Mouse (Mus musculus) heart, embryonic 14.5 days (tissue): Measurements from ENCODE around the gene Odf2. TPM values are rescaled to one million over a fixed set of nuclear protein-coding genes. Genes with fewer than 3 reads are reported as not detected.

ENCODE experiments used
- ATAC-seq: fragments of 200-750 bp; cut with Nextera tagmentation; 2 replicates; pipeline ENCODE4 v1.8.0; 2017; ENCODE audit warnings: low read depth, moderate TSS enrichment; ENCODE audit not compliant: insufficient number of reproducible peaks, insufficient read depth, low FRiP score
- H3K27ac ChIP-seq, 2 experiments: fragments of 200-500 bp in 1 of 2; fragments of 300-500 bp in 1 of 2; sonication (generic) in 1 of 2; replicated peaks in 1 of 2; 2 replicates each; pipeline ENCODE4 v1.5.1; 2012 to 2014; ENCODE audit warnings: low read depth in 2 of 2, low read length in 2 of 2, control low read depth in 1 of 2, mild to moderate bottlenecking in 1 of 2, mixed read lengths in 1 of 2; ENCODE audit not compliant: control insufficient read depth in 1 of 2, insufficient read depth in 1 of 2
- H3K27me3 ChIP-seq: fragments of 300-500 bp; sonication (generic); 2 replicates; pipeline ENCODE4 v1.6.1; 2014; ENCODE audit warnings: mild to moderate bottlenecking, low read length, control low read depth; ENCODE audit not compliant: control insufficient read depth, insufficient read depth
- H3K36me3 ChIP-seq: fragments of 300-500 bp; sonication (generic); 2 replicates; pipeline ENCODE4 v1.6.1; 2014; ENCODE audit warnings: mild to moderate bottlenecking, control low read depth, low read length, mixed read lengths; ENCODE audit not compliant: control insufficient read depth, insufficient read depth
- H3K4me1 ChIP-seq, 2 experiments: fragments of 200-500 bp in 1 of 2; fragments of 300-500 bp in 1 of 2; sonication (generic) in 1 of 2; 2 replicates each; pipeline ENCODE4 v1.6.1; 2012 to 2014; ENCODE audit warnings: low read length in 2 of 2, control low read depth in 1 of 2, mixed read lengths in 1 of 2; ENCODE audit not compliant: control insufficient read depth in 2 of 2, insufficient read depth in 2 of 2
- H3K4me2 ChIP-seq: fragments of 300-500 bp; sonication (generic); 2 replicates; pipeline ENCODE4 v1.6.1; 2014; ENCODE audit warnings: mild to moderate bottlenecking, low read length
- H3K4me3 ChIP-seq, 2 experiments: fragments of 200-500 bp in 1 of 2; fragments of 300-500 bp in 1 of 2; sonication (generic) in 1 of 2; 2 replicates each; pipeline ENCODE4 v1.5.1; 2012 to 2014; ENCODE audit warnings: low read length in 2 of 2, mild to moderate bottlenecking in 2 of 2, control low read depth in 1 of 2, low read depth in 1 of 2, moderate library complexity in 1 of 2; ENCODE audit not compliant: control insufficient read depth in 1 of 2, insufficient read depth in 1 of 2
- H3K9ac ChIP-seq: fragments of 300-500 bp; sonication (generic); 2 replicates; pipeline ENCODE4 v1.6.1; 2014; ENCODE audit warnings: mild to moderate bottlenecking, low read length
- H3K9me3 ChIP-seq: fragments of 300-500 bp; sonication (generic); 2 replicates; pipeline ENCODE4 v1.6.1; 2016; ENCODE audit warnings: low read length, control low read depth; ENCODE audit not compliant: control insufficient read depth
- WGBS: fragments of 180-500 bp; shearing (Covaris S2); extraction: QIAGEN DNeasy Blood & Tissue Kit; methylation state at CpG from one replicate; pipeline ENCODE4 v1.1.7; 2014; 5-methylcytosine and 5-hydroxymethylcytosine counted together
- polyA plus RNA-seq: library from polyadenylated mRNA; unstranded; fragments of >200 nt; fragmentation: Nextera tagmentation; extraction: Ambion mirVana; gene quantifications from 2 replicates; pipeline ENCODE4 v1.2.1, GENCODE M21; 2014

Odf2 gene
- polyA plus RNA-seq, 1 experiment from 2014 or later, result 46.8 TPM

DNA sequence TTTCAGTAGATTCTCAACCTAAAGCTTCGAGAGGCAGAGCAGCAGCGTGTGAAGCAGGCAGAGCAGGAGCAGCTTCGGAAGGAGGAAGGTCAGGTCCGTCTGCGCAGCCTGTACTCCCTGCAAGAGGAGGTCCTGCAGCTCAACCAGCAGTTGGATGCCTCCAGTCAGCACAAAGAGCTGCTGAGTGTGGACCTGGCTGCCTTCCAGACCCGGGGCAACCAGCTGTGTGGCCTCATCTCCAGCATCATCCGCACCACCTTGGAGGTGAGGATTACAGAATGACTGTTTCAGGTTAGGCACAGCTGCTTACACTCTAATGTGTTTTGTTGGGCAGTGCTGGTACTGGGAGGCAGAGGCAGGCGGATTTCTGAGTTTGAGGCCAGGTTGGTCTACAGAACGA is 51.1 kb downstream of the Odf2 start:
- Histone ChIP-seq H3K36me3 (peaks cover 82% of the 10 kb centered on the region), H3K27ac (no peak overlapping the region), H3K27me3 (no peaks in the 10 kb centered on the region), H3K9ac (no peak overlapping the region), H3K4me3 (no peak overlapping the region), H3K9me3 (no peaks in the 10 kb centered on the region), H3K4me1 (peaks cover 5 to 8% of the 10 kb centered on the region in 2 experiments; a peak in 3 of 4 replicates), H3K4me2 (no peak overlapping the region)
- ATAC-seq, result no peak
- 87% methylated on average over 9 of the region's 9 CpGs for WGBS

GRCm38 (mm10) chr2:29940826-29941225 is 51.8 kb downstream of the Odf2 start:
- Histone ChIP-seq H3K4me1 (peaks cover 6 to 7% of the 10 kb centered on the region in 2 experiments; a peak in 3 of 4 replicates), H3K27ac (no peak overlapping the region), H3K4me3 (no peak overlapping the region), H3K9ac (no peak overlapping the region), H3K36me3 (peaks cover 90% of the 10 kb centered on the region), H3K4me2 (no peak overlapping the region), H3K9me3 (no peaks in the 10 kb centered on the region), H3K27me3 (no peaks in the 10 kb centered on the region)
- ATAC-seq, result no peak
- 86% methylated on average over 7 of the region's 7 CpGs for WGBS

DNA sequence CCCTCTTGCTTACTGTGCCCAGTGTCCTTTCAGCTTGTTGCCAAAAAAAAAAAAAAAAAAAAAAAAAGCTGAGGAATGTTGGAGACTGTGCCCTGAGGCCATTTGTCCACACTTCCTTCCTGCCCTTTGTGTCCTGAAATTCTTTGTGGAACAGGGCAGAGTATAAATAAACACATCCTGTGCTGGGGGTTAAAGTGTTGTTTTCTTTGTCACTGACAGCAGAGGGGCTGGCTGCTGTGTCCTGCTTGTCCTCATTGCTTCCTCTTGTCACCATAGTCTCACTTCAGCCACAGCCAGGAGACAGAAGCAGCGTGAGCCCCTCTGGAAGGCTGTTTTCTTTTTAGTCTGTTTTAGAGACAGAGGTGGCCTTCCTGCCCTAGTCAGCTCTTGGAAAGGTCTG is 55.7 kb downstream of the Odf2 start:
- H3K4me1 ChIP-seq, result peaks cover 2 to 4% of the 10 kb centered on the region in 2 experiments; a peak in 1 of 4 replicates
- peak overlapping the region; percentile 85 to 91 for H3K27ac ChIP-seq
- H3K27me3 ChIP-seq, result no peaks in the 10 kb centered on the region
- no peak overlapping the region for H3K9ac ChIP-seq
- H3K4me2 ChIP-seq, result no peak overlapping the region
- WGBS, result 23% methylated on average over 1 of the region's 1 CpGs
- H3K4me3 ChIP-seq, result no peak overlapping the region
- peak; percentile 71 for ATAC-seq
- no peaks in the 10 kb centered on the region for H3K9me3 ChIP-seq
- H3K36me3 ChIP-seq, result peaks cover 98% of the 10 kb centered on the region

DNA sequence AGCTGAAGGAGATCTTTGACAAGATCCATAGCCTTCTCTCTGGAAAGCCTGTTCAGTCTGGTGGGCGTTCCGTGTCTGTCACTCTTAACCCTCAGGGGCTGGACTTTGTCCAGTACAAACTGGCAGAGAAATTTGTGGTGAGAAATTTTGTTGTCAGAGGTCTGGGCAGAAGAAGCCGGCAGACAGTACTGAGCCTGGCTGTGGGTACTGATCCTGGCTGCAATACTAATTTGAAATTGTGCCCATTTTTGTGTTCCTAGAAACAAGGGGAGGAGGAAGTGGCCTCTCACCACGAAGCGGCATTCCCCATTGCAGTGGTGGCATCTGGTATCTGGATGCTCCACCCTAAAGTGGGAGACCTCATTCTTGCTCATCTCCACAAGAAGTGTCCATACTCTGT is 59.9 kb downstream of the Odf2 start:
- no peak for ATAC-seq
- H3K36me3 ChIP-seq, result peaks cover 93% of the 10 kb centered on the region
- peaks cover 2 to 4% of the 10 kb centered on the region in 2 experiments; a peak in 1 of 4 replicates for H3K4me1 ChIP-seq
- H3K4me3 ChIP-seq, result no peak overlapping the region
- no peak overlapping the region for H3K27ac ChIP-seq
- WGBS, result 90% methylated on average over 5 of the region's 5 CpGs
- H3K27me3 ChIP-seq, result no peaks in the 10 kb centered on the region
- no peak overlapping the region for H3K9ac ChIP-seq
- H3K9me3 ChIP-seq, result no peaks in the 10 kb centered on the region
- H3K4me2 ChIP-seq, result no peak overlapping the region

GRCm38 (mm10) chr2:29961246-29961645 is 72.2 kb downstream of the Odf2 start:
- Histone ChIP-seq H3K4me2 (no peak overlapping the region), H3K27ac (no peak overlapping the region), H3K9me3 (no peaks in the 10 kb centered on the region), H3K36me3 (peaks cover 42% of the 10 kb centered on the region), H3K4me3 (no peak overlapping the region), H3K4me1 (peaks cover 8 to 19% of the 10 kb centered on the region in 2 experiments), H3K27me3 (no peaks in the 10 kb centered on the region), H3K9ac (no peak overlapping the region)
- WGBS, result 88% methylated on average over 7 of the region's 7 CpGs
- ATAC-seq, result no peak

DNA sequence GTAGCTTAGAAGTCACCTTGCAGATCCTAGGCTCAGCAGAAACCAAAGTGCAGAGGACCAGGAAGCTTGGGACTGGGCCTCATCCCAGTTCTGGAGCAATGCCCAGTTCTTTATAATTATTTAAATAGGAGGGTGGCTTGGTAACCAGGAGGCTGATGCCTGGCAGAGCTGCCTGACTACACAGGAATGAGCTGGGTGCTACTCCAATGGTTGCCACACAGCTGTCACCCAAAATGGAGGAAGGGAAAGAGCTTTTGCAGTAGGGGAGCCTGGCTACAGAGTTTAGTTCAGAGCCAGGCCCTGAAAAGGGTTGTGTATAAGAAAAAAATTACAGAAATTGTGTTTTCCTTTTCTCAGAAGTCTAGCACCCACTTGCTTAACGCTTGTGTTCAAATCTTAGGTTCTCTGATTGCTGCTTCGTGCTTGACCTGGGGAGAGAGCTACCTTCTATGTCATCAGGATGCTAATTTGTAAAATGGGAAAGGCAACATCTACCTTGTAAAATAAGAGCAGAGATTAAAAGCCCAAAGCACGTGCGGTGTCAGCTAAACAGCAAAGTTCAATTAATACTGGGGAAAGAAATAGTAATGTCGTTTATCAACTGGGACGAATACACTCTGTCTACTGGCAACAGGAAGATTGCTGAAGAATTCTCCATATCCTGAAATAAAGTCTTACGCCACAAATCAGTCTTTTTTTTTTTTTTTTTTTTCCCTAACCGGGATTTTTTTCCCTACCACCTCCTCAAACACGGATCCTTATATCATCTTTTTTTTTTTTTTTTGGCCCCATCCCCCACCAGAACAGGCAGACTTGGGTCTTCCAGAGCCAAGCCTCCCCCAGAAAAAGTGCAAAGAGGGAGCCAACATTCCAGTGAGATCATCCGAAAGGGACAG is 75.6 kb downstream of the Odf2 start:
- Histone ChIP-seq H3K4me3 (peak overlapping the region; percentile 82 to 93), H3K9ac (peak overlapping the region; percentile 99), H3K4me2 (peak overlapping the region; percentile 70), H3K36me3 (peaks cover 28% of the 10 kb centered on the region), H3K9me3 (no peaks in the 10 kb centered on the region), H3K27me3 (no peaks in the 10 kb centered on the region), H3K27ac (peak overlapping the region; percentile 95 to 97), H3K4me1 (peaks cover 19 to 46% of the 10 kb centered on the region in 2 experiments)
- WGBS, result 13% methylated on average over 10 of the region's 10 CpGs
- no peak for ATAC-seq

DNA sequence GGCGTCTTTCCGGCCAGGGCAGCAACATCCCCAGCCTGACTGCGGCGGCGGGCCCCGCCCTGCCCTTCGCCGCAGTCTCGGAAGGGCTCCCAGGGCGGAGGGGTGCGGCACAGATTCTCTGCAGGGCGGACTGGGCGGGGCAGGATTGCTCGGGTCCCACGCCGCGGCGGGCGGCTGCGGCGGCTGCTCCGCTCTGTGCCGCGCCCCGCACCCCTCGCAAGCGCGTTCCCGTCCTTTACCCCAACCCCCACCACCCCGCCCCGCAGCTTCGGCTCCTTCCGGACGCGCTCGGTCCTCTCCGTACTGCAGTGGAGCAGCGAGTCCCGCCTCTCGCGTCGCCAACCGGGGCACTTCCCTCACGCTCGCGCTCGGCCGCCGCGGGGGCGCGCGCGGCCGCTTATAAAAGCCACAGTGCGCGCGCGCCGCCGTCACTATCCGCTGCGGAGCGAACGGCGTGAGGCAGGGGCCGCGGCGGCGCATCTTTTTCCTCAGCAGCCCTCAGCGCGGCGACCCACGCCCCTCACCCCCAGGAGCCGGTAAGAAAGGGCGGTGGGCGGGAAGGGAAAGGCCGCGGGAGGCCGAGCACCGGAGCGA is 76.3 kb downstream of the Odf2 start, which contains the start of gene Sptan1:
Gene Sptan1, plus strand, starts transcription at position 311 of the 594 bp plus-strand sequence.
- peak within 1 kb of the TSS; percentile 70 for H3K4me2 ChIP-seq
- peak; percentile 99 for ATAC-seq
- H3K9me3 ChIP-seq, result no peaks in the 10 kb centered on the region
- H3K4me3 ChIP-seq, result peak within 1 kb of the TSS; percentile 82 to 93
- peaks cover 28% of the 10 kb centered on the region for H3K36me3 ChIP-seq
- peaks cover 21 to 53% of the 10 kb centered on the region in 2 experiments for H3K4me1 ChIP-seq
- H3K27ac ChIP-seq, result peak within 1 kb of the TSS; percentile 95 to 97
- peak within 1 kb of the TSS; percentile 99 for H3K9ac ChIP-seq
- no peaks in the 10 kb centered on the region for H3K27me3 ChIP-seq
- under 1% methylated on average over 82 of the region's 82 CpGs for WGBS
